Mouse (Mus musculus) liver, embryonic 14.5 days (tissue): ENCODE measurements around the gene Mettl24. TPM values are rescaled to one million over a fixed set of nuclear protein-coding genes. Genes with fewer than 3 reads are reported as not detected.

Source experiments
- ATAC-seq: fragments of 200-750 bp; cut with Nextera tagmentation; 2 replicates; pipeline ENCODE4 v1.8.0; 2017; ENCODE audit warnings: moderate number of reproducible peaks, mild to moderate bottlenecking, moderate library complexity; ENCODE audit not compliant: insufficient read depth
- DNase-seq, 3 experiments: peaks; one replicate each; pipeline ENCODE4 v3.0.0-alpha.2; 2012 to 2013; ENCODE audit warnings: low read depth in 3 of 3, low spot score in 3 of 3
- H3K27ac ChIP-seq: fragments of 300-500 bp; sonication (generic); 2 replicates; pipeline ENCODE4 v1.5.1; 2014; ENCODE audit warnings: moderate library complexity, mild to moderate bottlenecking, control low read depth, inconsistent platforms
- H3K27me3 ChIP-seq: fragments of 300-500 bp; sonication (generic); 2 replicates; pipeline ENCODE4 v1.6.1; 2014; ENCODE audit warnings: mild to moderate bottlenecking, low read length, moderate library complexity; ENCODE audit not compliant: control insufficient read depth, insufficient read depth
- H3K36me3 ChIP-seq: fragments of 300-500 bp; sonication (generic); replicated peaks from 2 replicates; pipeline ENCODE4 v1.6.1; 2014; ENCODE audit warnings: low read depth; ENCODE audit not compliant: control insufficient read depth, insufficient read depth
- H3K4me1 ChIP-seq, 2 experiments: fragments of 200-500 bp in 1 of 2; fragments of 300-500 bp in 1 of 2; sonication (generic) in 1 of 2; replicated peaks; 2 replicates each; pipeline ENCODE4 v1.6.1; 2012 to 2014; ENCODE audit warnings: antibody characterized with exemption in 1 of 2, inconsistent platforms in 1 of 2, low read length in 1 of 2; ENCODE audit not compliant: control insufficient read depth in 2 of 2, insufficient read depth in 2 of 2
- H3K4me2 ChIP-seq: fragments of 300-500 bp; sonication (generic); 2 replicates; pipeline ENCODE4 v1.6.1; 2014; ENCODE audit warnings: low read depth, mild to moderate bottlenecking, control low read depth, moderate library complexity
- H3K4me3 ChIP-seq, 2 experiments: fragments of 200-500 bp in 1 of 2; fragments of 300-500 bp in 1 of 2; sonication (generic) in 1 of 2; 2 replicates each; pipeline ENCODE4 v1.5.1; 2012 to 2014; ENCODE audit warnings: low read depth in 2 of 2, low read length in 2 of 2, mild to moderate bottlenecking in 2 of 2, control low read depth in 1 of 2, inconsistent platforms in 1 of 2, moderate library complexity in 1 of 2; ENCODE audit not compliant: insufficient read depth in 1 of 2
- H3K9ac ChIP-seq: fragments of 300-500 bp; sonication (generic); replicated peaks from 2 replicates; pipeline ENCODE4 v1.6.1; 2014; ENCODE audit warnings: mild to moderate bottlenecking, control low read depth, moderate library complexity
- H3K9me3 ChIP-seq: fragments of 300-500 bp; sonication (generic); 2 replicates; pipeline ENCODE4 v1.6.1; 2016; ENCODE audit warnings: low read length, mixed read lengths; ENCODE audit not compliant: control insufficient read depth
- CTCF ChIP-seq: IDR thresholded peaks from 2 replicates; pipeline ENCODE4 v1.5.1; 2016; ENCODE audit warnings: antibody characterized with exemption, low read depth, control low read depth
- EP300 ChIP-seq: IDR thresholded peaks from 2 replicates; pipeline ENCODE4 v1.6.1; 2016; ENCODE audit warnings: antibody characterized with exemption, low read depth
- WGBS: fragments of 180-500 bp; shearing (Covaris S2); extraction: QIAGEN DNeasy Blood & Tissue Kit; methylation state at CpG from one replicate; pipeline ENCODE4 v1.1.7; 2014; ENCODE audit not compliant: insufficient replicate concordance; 5-methylcytosine and 5-hydroxymethylcytosine counted together
- polyA plus RNA-seq, 2 experiments: library from polyadenylated mRNA; depleted of rRNA in 1 of 2; stranded (reverse) in 1 of 2; unstranded in 1 of 2; fragments of >200 nt; fragmentation: Nextera tagmentation in 1 of 2; extraction: Ambion mirVana in 1 of 2; gene quantifications; 2 replicates each; pipeline versions ENCODE4 v1.2.1 to v1.2.3; 2012 to 2014

The Mettl24 gene
- polyA plus RNA-seq, 2 experiments, result 0.18 to 0.33 TPM

DNA sequence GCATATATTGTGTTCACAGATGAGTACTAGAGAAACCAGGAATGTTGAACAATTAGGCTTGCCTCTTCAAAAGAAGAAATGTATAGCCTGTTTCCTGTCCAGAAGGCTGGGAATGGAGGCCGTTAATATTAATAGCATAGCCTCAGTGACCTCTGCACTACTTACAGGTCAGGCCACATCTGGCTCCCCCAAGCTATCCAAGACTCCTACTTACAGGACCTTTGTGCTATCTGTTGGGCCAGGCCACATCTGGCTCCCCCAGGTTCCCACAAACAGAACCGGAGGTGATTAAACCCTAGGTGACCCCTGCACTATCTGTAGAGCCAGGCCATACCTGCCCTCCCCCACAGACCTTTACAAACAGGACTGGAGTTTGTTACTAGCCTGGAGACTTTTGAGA lies 94.1 kb downstream of the Mettl24 start:
- TF ChIP-seq EP300 (no peak), CTCF (no peak)
- ATAC-seq (no peak), DNase-seq (no peak)
- 35% methylated on average over 2 of the region's 2 CpGs for WGBS
- Histone ChIP-seq H3K4me3 (no peak overlapping the region), H3K27ac (no peak overlapping the region), H3K9ac (no peak overlapping the region), H3K27me3 (no peaks in the 10 kb centered on the region), H3K4me1 (no peaks in the 10 kb centered on the region), H3K9me3 (no peaks in the 10 kb centered on the region), H3K4me2 (no peak overlapping the region), H3K36me3 (no peaks in the 10 kb centered on the region)

DNA sequence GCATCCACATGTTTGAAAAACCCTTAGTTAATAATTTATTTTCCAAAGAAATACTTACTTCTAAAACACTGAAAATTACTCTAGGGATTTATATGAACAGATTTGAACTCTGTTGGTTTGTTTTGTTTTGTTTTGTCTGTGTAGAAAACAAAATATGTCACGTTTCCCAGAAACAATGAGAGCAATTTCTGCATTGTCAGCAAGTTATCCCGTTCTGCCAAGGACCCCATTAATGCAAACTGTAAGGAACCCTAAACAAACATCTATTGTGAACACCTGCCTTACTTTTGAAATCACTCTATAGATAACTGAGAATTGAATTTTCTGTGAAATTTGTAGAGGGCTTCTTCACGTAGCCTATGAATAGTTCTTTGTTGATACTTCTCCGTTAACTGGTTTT lies 95.4 kb downstream of the Mettl24 start:
- 70% methylated on average over 4 of the region's 4 CpGs for WGBS
- ATAC-seq, result no peak

DNA sequence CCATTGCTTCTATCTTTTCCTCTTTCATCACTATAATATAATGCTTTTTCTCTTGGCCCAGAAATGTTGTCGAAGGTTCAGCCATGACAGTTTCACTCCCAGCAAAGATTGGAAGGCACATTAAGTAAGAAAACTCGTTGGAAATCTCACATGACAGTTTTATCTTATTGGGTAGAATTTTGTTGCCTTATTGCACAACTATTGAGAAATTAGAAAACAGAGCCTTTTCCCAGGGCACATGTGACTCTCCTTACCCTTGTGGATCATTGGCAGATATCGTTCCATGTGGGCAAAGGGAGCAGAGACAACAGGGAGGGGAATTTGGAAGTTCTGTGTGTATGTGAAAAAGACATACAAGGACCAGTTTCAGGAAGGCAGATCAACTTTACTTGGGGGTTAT lies 107.3 kb downstream of the Mettl24 start:
- no peaks in the 10 kb centered on the region for H3K27me3 ChIP-seq
- no peak overlapping the region for H3K4me3 ChIP-seq
- WGBS, result 48% methylated on average over 3 of the region's 3 CpGs
- no peak for ATAC-seq
- no peaks in the 10 kb centered on the region for H3K9me3 ChIP-seq
- TF ChIP-seq CTCF, result no peak
- TF ChIP-seq EP300, result no peak
- H3K36me3 ChIP-seq, result no peaks in the 10 kb centered on the region
- H3K9ac ChIP-seq, result no peak overlapping the region
- no peak for DNase-seq
- H3K4me2 ChIP-seq, result no peak overlapping the region
- H3K27ac ChIP-seq, result no peak overlapping the region
- no peaks in the 10 kb centered on the region for H3K4me1 ChIP-seq

More for the DNA sequence above, 95.4 kb downstream of the Mettl24 start:
- Histone ChIP-seq H3K9ac (no peak overlapping the region), H3K36me3 (no peaks in the 10 kb centered on the region), H3K4me3 (no peak overlapping the region), H3K27ac (no peak overlapping the region), H3K27me3 (no peaks in the 10 kb centered on the region), H3K9me3 (no peaks in the 10 kb centered on the region), H3K4me1 (no peaks in the 10 kb centered on the region), H3K4me2 (no peak overlapping the region)
- TF ChIP-seq CTCF (no peak), EP300 (no peak)
- DNase-seq, result no peak

DNA sequence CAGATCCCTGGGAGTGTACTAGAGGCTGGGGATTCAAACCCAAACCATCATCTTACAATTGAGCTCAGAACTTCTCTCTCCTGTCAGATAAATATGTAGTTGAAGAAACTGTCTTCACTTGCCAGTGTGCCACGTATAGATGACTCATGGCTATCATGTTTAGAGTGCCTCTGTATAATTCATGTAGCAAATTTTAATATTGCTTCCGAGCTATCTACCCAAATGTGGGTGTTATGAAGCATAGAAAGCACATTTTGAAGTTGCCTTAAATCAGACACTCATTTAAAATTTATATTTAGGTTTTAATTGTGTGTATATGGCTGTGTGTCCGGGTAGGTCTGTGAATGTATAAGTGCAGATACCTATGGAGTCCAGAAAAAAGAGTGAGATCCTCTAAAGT lies 109.0 kb downstream of the Mettl24 start:
- Histone ChIP-seq H3K9me3 (no peaks in the 10 kb centered on the region), H3K36me3 (no peaks in the 10 kb centered on the region), H3K27me3 (no peaks in the 10 kb centered on the region), H3K4me3 (no peak overlapping the region), H3K9ac (no peak overlapping the region), H3K4me1 (no peaks in the 10 kb centered on the region), H3K4me2 (no peak overlapping the region), H3K27ac (no peak overlapping the region)
- TF ChIP-seq CTCF, result no peak
- TF ChIP-seq EP300, result no peak
- WGBS, result 47% methylated on average over 3 of the region's 3 CpGs
- ATAC-seq, result no peak
- DNase-seq, result no peak

DNA sequence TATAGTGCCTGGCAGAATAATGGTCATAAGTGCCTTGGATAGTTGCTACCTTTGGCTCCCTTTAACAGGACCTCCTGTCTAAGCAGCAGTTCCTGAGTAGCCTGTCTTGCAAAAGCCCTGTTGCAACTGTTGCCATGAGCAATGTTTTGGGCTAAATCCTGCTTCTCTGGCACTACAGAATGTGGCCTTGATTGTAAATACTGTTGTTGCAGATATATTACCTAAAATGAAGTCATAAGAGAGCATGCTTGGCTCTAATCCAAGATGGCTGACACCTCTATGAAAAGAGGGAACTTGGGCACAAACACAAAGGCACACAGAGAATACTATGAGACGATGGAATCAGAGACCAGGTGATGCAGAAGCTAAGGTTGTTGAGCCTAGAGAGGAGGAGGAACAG lies 122.1 kb downstream of the Mettl24 start:
- TF ChIP-seq CTCF, result no peak
- no peak for TF ChIP-seq EP300

More for the DNA sequence above, 122.1 kb downstream of the Mettl24 start:
- DNase-seq (no peak), ATAC-seq (no peak)
- Histone ChIP-seq H3K4me2 (no peak overlapping the region), H3K9ac (no peak overlapping the region), H3K4me1 (no peaks in the 10 kb centered on the region), H3K4me3 (no peak overlapping the region), H3K9me3 (no peaks in the 10 kb centered on the region), H3K27ac (no peak overlapping the region), H3K27me3 (no peaks in the 10 kb centered on the region), H3K36me3 (no peaks in the 10 kb centered on the region)
- 36% methylated on average over 1 of the region's 1 CpGs for WGBS
